In the genomic region with DNA sequence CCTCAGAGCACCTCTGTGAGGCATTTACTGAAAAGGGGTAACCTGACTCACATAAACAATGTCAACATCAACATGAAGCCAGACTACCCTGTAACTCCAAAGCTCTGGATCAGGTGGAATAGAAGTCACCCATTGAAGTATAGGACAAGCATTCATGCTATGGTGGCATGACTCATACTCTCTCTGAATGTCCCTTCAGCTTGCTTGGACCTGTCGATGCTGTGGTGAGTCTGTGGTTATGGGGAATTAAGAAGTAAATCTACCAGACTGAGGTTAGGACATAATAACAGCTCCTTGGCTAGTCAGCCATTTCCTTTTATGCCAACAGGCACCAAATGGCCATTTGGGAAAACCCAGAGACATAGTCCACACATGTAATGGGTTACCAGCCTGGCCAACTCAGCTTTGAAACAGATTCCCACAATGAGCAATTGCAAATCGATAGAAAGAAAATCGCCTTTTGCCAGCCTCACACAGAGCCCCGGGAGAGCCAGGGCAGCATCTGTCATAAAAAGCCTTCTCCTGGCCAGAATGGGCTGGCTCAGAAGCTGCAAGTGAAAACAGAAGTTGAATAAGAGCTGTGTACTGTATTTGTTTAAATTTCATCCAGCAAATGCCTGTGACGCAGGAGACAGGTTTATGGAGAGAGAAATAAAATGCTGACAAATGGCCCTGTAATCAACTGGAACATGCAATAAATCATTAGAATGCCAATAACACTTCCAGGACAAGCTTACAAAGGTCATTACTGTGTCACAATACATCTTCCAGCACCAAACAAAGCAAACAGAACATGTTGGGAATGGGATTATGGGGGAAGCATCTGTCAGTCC, we compare ENCODE assay signal across 10 mouse cellular contexts.
DNase-seq lines count a peak whose midpoint lies in the region; ATAC-seq and TF ChIP-seq lines count a peak whose summit lies in the region.
"Had no signal": no experiment of that assay in that cellular context is flagged by ENCODE, and none has a peak within 500 bp of the region (broad histone marks: within the 10 kb centered on the region; RNA-seq: fewer than 3 reads in every experiment).

No protein-coding gene starts in this region.

- H3K4me2 ChIP-seq in kidney, embryonic 16.5 days (replicated peaks; ENCODE audit: low read depth, low read length), result no peak overlapping the region
- no peak overlapping the region for H3K4me2 ChIP-seq in hindbrain, embryonic 14.5 days (replicated peaks)
- H3K4me2 ChIP-seq in midbrain, postnatal 0 days (ENCODE audit: low read depth, low read length, poor library complexity, severe bottlenecking), result no peak overlapping the region

- ATAC-seq in kidney, embryonic 16.5 days (ENCODE audit: low FRiP score, low TSS enrichment), result peak; percentile 72; the same call in 1 of the 2 replicates
- ATAC-seq in hindbrain, embryonic 14.5 days (ENCODE audit: low FRiP score), result no peak
- no peak for ATAC-seq in midbrain, postnatal 0 days (ENCODE audit: low FRiP score)

- WGBS in kidney, embryonic 16.5 days, result 20% methylated on average over 5 of the region's 5 CpGs
- WGBS in hindbrain, embryonic 14.5 days, result 37% methylated on average over 5 of the region's 5 CpGs
- 61% methylated on average over 5 of the region's 5 CpGs for WGBS in midbrain, postnatal 0 days

- H3K36me3 ChIP-seq in kidney, embryonic 16.5 days (ENCODE audit: insufficient read depth, low read length), result no peaks in the 10 kb centered on the region
- no peaks in the 10 kb centered on the region for H3K36me3 ChIP-seq in hindbrain, embryonic 14.5 days (replicated peaks; ENCODE audit: control insufficient read depth, insufficient read depth)
- H3K36me3 ChIP-seq in midbrain, postnatal 0 days (ENCODE audit: insufficient read depth, low read length), result no peaks in the 10 kb centered on the region

- H3K4me1 ChIP-seq in kidney, embryonic 16.5 days (ENCODE audit: insufficient read depth, low read length), result peaks cover 20% of the 10 kb centered on the region
- H3K4me1 ChIP-seq in hindbrain, embryonic 14.5 days (replicated peaks; ENCODE audit: control insufficient read depth, insufficient read depth, low read length), result peaks cover 27% of the 10 kb centered on the region
- H3K4me1 ChIP-seq in midbrain, postnatal 0 days (ENCODE audit: insufficient read depth, low read length), result no peaks in the 10 kb centered on the region
- H3K4me1 ChIP-seq: megakaryocyte, embryonic 14.5 days had no signal

- 0 out of 2 replicates have a peak, but pooled peaks cover 5% of the 10 kb centered on the region for H3K27me3 ChIP-seq in kidney, embryonic 16.5 days (ENCODE audit: insufficient read depth, low read length)
- H3K27me3 ChIP-seq in hindbrain, embryonic 14.5 days (ENCODE audit: control insufficient read depth, insufficient read depth, low read length), result no peaks in the 10 kb centered on the region
- no peaks in the 10 kb centered on the region for H3K27me3 ChIP-seq in midbrain, postnatal 0 days (ENCODE audit: insufficient read depth, low read length)
- H3K27me3 ChIP-seq: megakaryocyte, embryonic 14.5 days had no signal

- no peak for TF ChIP-seq CTCF in midbrain, postnatal 0 days (IDR thresholded peaks at IDR 0.05)

- no peak overlapping the region for H3K4me3 ChIP-seq in kidney, embryonic 16.5 days (ENCODE audit: low read length)
- no peak overlapping the region for H3K4me3 ChIP-seq in hindbrain, embryonic 14.5 days (replicated peaks; ENCODE audit: low read length)
- H3K4me3 ChIP-seq in midbrain, postnatal 0 days (ENCODE audit: low read depth, low read length), result no peak overlapping the region
- H3K4me3 ChIP-seq: megakaryocyte, embryonic 14.5 days had no signal

- DNase-seq in kidney, postnatal 36 days, result no peak
- peak; percentile 69 for DNase-seq in embryo, embryonic 10.5 days (ENCODE audit: low spot score)
- DNase-seq in hindbrain, embryonic 14.5 days (ENCODE audit: low spot score), result peak; percentile 29
- DNase-seq in midbrain, postnatal 0 days (ENCODE audit: low spot score), result peak; percentile 25
- no peak for DNase-seq in adrenal gland, postnatal 4 days (ENCODE audit: low spot score in 2 of 2)
- DNase-seq in ovary, postnatal 36 days (ENCODE audit: low spot score), result no peak
- no peak for DNase-seq in adrenal gland, adult 2 months
- DNase-seq: adrenal gland, postnatal 25 days had no signal

- H3K9ac ChIP-seq in kidney, embryonic 16.5 days (replicated peaks; ENCODE audit: low read length), result no peak overlapping the region
- H3K9ac ChIP-seq in hindbrain, embryonic 14.5 days, result no peak overlapping the region
- no peak overlapping the region for H3K9ac ChIP-seq in midbrain, postnatal 0 days (replicated peaks; ENCODE audit: low read length, poor library complexity, severe bottlenecking)

- no peaks in the 10 kb centered on the region for H3K9me3 ChIP-seq in kidney, embryonic 16.5 days (ENCODE audit: low read length)
- H3K9me3 ChIP-seq in hindbrain, embryonic 14.5 days (ENCODE audit: control insufficient read depth, low read length), result no peaks in the 10 kb centered on the region
- H3K9me3 ChIP-seq in midbrain, postnatal 0 days (ENCODE audit: low read length), result no peaks in the 10 kb centered on the region

- no peak overlapping the region for H3K27ac ChIP-seq in kidney, embryonic 16.5 days (ENCODE audit: low read length)
- H3K27ac ChIP-seq in hindbrain, embryonic 14.5 days, result no peak overlapping the region; the same call in 1 of the 2 replicates
- no peak overlapping the region for H3K27ac ChIP-seq in midbrain, postnatal 0 days (ENCODE audit: low read depth, low read length)

Comparison
In these comparisons a context has a peak if more than half of its experiments do, and no peak if none do; other contexts are left out.
1. DNase-seq: peak in embryo, embryonic 10.5 days (single experiment), hindbrain, embryonic 14.5 days (single experiment) and midbrain, postnatal 0 days (single experiment); none in kidney, postnatal 36 days (0 of 2), adrenal gland, postnatal 4 days (0 of 2), ovary, postnatal 36 days (single experiment) and adrenal gland, adult 2 months (single experiment).